Mouse (Mus musculus) adrenal gland, adult 8-10 months (tissue): ENCODE results near the gene Vmn1r66. TPM values are rescaled to one million over a fixed set of nuclear protein-coding genes. Genes with fewer than 3 reads are reported as not detected.
"Not testable (repeated sequence)": the region's sequence is repeated elsewhere in the genome, so short reads cannot be mapped to it uniquely, and the experiment has no call there.

Experiments
- DNase-seq: peaks from one replicate; pipeline ENCODE4 v3.0.0; 2022
- total RNA-seq, 4 experiments: library from RNA; stranded (reverse); gene quantifications; 2 replicates each; pipeline ENCODE4 v1.2.4; 2022

Vmn1r66 gene
- total RNA-seq, result not detected

GRCm38 (mm10) chr7:10277906-10278305, at the start of gene Vmn1r66:
TSS of gene Vmn1r66 (minus strand) at chr7:10278006.
- DNase-seq, result no peak

- not testable (repeated sequence) for DNase-seq
These were observed 47.7 kb upstream of the Vmn1r66 start for GRCm38 (mm10) chr7:10325462-10325861.

DNA sequence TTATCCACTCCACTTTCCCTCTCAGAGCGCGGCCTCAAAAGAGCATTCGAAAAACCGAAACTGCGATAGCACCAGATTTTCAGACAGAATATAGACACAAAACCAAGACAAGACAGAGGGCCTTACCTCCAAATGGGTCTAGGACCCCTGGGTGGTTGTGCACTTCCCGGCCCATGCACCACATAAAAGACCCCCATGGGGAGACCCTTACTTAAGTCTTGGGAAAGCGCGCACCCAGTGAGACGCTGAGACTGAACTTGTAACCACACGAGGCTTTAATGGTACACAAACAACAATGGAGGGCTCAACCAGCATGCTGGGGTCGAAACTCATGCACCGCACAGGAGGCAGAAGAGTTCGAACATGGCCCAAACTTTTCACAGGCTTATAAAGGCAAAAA, 25.7 kb downstream of the Vmn1r66 start:
- no peak for DNase-seq

- no peak for DNase-seq
These were observed 28.7 kb downstream of the Vmn1r66 start for GRCm38 (mm10) chr7:10249146-10249545.

Other genes with a start within 250 kb of the Vmn1r66 start
- not detected for gene Vmn2r50, start 224.7 kb downstream of the Vmn1r66 start, total RNA-seq
- gene Vmn2r51, start 172.3 kb downstream of the Vmn1r66 start, total RNA-seq, result not detected
- not detected for gene Vmn2r52, start 101.4 kb downstream of the Vmn1r66 start, total RNA-seq
- gene Vmn1r67, start 165.3 kb upstream of the Vmn1r66 start, total RNA-seq, result not detected
- 1 to 10 TPM; 2.6 to 5.8 (median 3.6) TPM for gene Zik1, start 217.4 kb upstream of the Vmn1r66 start, total RNA-seq